Mouse (Mus musculus) neutrophil, adult 5-6 weeks (primary cell): ENCODE data around the gene Cenpk. TPM values are rescaled to one million over a fixed set of nuclear protein-coding genes. Genes with fewer than 3 reads are reported as not detected.
A peak's percentile ranks its signal among the peaks of the same experiment; 100 is the strongest.
"Not testable (repeated sequence)": the region's sequence is repeated elsewhere in the genome, so short reads cannot be mapped to it uniquely, and the experiment has no call there.

ENCODE experiments used
- ATAC-seq: fragments of 151-379, 151-347 bp; 2 replicates; pipeline ENCODE4 v1.8.0; 2017; ENCODE audit warnings: mild to moderate bottlenecking, moderate TSS enrichment; ENCODE audit not compliant: insufficient number of reproducible peaks, poor library complexity, low FRiP score, severe bottlenecking; ENCODE audit errors: extremely low read depth
- total RNA-seq: library from RNA; stranded (forward); fragments of 200-1000 nt; gene quantifications from 2 replicates; pipeline ENCODE4 v1.2.3, GENCODE M21; 2017

Cenpk gene
- total RNA-seq: 6.8 and 7.1 TPM in 2 replicates

DNA sequence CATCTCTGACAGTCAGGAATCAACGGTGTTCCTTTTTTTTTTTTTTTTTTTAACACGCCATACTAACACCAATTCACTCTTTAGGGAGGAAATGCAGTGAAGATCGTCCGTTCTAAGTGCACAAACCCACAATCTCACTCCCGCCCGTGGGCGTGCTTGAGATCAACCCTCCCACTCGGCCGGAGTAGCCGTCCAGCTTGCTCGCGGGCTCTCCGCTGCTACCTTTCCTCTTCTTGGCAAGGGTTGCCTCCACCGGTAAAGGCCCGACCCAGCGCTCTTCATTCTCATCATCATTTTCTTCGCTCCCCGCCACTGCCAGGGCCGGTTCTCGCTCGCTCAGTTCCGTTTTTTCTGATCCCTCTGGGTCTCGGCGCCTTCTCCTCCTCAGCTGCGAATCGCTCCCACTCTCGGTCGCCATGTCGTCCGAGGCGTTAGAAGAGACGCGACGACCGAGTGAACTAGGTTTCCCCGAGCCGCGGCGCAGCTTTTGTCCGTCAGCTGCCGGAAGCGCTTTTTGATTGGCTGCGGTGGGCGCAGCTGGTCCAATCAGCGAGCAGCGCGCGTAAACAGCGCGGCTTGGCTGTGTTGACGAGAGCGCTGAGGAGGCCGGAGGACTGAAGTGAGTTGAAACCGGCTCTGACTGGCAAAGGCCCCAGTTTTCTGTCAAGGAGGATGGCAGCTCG is at the start of gene Cenpk, which contains the start of gene Ppwd1:
Gene Cenpk, plus strand, starts transcription at position 228 of the 683 bp plus-strand sequence.
Gene Ppwd1, minus strand, starts transcription at position 460 of the 683 bp plus-strand sequence.
- ATAC-seq: peak; percentile 99

- peak; percentile 98 for ATAC-seq
Measured at GRCm38 (mm10) chr13:104178650-104179121, 49.7 kb upstream of the Cenpk start, which contains the start of gene Trim23. Trim23 (plus strand) TSS chr13:104178797.

DNA sequence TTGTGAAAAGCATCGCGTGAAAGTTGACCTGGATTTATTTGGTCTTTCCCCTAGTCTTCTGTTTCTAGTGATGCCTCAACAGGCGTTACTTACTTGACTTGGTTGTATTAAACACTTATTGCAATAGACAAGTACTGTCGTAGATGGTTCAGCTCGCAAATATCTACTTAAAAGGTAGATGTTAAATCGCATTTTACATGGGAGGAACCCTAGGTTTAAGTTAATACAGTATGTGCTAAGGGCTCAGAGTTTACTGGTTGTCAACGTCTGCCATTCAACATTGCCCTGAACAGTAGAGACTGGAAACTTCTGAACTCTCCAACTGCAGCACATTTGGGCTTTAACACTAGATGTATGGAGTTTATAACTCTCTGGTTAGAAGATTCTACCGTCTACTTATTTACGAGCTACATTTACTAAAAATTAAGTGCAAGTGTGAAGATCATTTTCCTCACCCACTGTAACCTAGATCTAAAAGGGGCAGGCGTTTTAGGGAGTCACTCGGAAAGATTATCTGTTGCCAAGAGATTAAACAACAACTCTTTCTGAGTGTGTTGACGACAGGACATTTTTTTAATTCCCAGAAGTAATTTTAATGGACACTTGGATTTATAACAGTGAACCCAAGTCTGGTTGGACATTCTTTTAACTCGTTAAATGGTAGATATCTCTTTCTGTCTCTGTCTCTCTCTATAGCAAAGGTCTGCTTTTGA is 49.1 kb upstream of the Cenpk start:
- no peak for ATAC-seq

- ATAC-seq: no peak
Measured at GRCm38 (mm10) chr13:104187357-104187756, 41.1 kb upstream of the Cenpk start.

DNA sequence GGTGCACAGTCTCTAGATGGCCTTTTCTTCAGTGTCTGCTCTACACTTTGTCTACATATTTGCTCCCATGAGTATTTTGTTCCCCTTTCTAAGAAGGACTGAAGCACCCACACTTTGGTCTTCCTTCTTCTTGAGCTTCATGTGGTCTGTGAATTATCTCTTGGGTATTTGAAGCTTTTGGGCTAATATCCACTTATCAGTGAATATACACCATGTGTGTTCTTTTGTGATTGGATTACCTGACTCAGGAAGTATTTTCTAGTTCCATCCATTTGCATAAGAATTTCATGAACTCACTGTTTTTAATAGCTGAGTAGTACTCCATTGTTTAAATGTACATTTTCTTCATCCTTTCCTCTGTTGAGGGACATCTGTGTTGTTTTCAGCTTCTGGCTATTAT is 32.5 kb upstream of the Cenpk start:
- ATAC-seq: not testable (repeated sequence)

- no peak for ATAC-seq
Measured at GRCm38 (mm10) chr13:104204313-104204712, 24.1 kb upstream of the Cenpk start.

GRCm38 (mm10) chr13:104227478-104227877 is 933 bp upstream of the Cenpk start:
- ATAC-seq: no peak

DNA sequence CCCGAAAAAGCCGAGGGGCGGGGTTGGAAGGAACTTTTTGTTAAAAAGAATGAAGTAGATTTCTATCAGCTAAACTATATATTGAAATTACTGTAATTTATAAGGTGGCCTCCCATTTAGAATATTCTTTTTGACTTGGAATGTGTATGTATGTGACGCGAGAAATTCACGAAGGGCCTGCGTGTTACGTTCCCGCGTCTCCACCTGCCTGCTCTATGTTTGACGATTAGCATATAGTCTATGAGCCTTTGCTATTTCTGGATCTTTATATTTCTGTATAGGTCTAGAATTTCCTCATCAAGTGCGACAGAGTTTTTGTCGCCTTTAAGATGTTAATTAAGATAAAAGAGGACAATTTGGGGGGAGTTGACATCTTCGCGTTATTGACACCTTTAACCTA is 770 bp downstream of the Cenpk start:
- ATAC-seq: no peak

DNA sequence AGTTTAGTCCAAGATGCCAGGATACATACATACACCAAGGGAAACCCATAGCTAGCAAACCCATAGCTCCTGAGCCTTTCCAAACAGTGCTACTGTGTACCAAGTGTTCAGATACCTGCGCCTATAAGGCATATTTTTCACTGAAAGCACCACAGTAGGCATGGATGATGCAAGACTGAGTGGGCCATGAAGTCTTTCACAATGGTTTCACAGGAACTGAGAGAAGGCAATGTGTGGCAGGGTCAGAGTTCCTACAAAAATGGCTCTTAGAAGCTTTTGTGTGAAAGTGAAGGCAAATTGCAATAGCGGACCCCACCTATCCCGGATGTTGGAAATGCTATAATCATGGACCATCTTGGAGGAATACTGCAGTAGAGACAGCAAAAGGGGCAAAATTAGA is 30.6 kb downstream of the Cenpk start:
- ATAC-seq: no peak

- ATAC-seq: peak; percentile 42; the same call in 1 of the 2 replicates
Measured at GRCm38 (mm10) chr13:104285031-104285431, 56.6 kb downstream of the Cenpk start.

DNA sequence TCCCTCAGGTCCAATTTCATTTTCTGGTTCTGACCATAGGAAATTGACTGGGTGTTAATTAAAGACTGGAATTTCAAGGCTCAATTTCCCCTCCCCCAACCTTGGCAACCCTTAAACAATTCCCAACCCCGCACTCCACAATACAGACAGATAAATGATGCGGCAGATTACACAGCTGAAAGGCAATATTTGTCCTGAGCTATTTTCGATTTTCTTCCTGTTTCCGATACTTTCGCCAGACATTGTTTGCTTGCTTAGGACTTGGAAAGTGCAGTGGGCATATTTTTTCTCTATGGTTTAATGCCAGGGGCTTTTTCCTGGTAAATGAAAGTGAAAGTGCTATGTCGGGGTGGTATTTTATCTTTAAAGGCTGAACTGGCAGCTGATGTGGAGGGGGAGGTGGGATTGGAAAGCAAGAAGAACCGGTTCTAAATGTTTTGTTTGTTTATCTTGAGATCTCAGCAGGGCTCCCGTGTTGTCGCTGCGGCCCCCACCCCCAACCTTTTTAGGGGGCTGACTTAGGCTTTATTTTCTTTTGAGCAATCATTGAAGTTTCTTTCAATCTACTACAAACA is 57.4 kb downstream of the Cenpk start:
- ATAC-seq: no peak

DNA sequence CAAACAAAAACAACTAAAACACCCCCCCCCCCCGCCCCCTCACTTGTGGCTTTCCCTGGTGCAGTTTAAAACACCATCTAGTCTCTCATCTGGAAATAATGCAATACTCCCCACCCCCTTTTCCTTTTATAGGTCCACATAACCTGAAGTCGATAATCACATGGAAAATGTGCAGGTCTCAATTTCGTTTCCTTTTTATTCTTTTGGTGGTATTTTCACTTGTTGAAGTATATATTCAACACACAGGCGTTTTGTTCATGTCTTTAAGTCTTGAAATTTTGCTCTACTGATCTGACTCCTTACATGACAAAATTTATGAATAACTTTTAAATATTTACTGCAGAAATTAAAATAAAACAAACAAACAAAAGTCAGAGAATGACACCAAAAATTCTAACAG is 57.9 kb downstream of the Cenpk start:
- ATAC-seq: no peak

DNA sequence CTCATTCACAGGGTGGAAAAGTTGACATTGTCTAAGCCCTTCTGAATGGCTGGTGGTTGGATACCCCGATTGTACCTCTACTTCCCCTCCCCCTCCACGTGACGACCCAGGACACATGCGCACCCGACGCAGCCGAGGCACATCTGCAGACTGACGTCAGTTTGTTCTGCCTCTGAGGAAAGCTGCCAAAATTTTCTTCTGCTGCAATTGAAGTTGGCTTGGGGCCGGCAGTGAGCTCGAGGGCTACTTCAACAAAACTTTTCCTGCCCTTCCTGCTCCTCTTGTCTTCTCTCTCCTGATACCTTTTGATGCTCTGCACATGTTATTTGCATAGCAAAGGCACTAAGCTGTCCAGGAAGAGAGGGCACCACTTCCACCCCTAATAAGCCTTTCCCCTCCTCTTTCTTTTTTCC is 58.5 kb downstream of the Cenpk start:
- ATAC-seq: peak; percentile 95

GRCm38 (mm10) chr13:104287366-104288225 is 59.2 kb downstream of the Cenpk start, which contains the start of gene Adamts6:
Adamts6 (plus strand) TSS chr13:104287835.
- no peak for ATAC-seq

DNA sequence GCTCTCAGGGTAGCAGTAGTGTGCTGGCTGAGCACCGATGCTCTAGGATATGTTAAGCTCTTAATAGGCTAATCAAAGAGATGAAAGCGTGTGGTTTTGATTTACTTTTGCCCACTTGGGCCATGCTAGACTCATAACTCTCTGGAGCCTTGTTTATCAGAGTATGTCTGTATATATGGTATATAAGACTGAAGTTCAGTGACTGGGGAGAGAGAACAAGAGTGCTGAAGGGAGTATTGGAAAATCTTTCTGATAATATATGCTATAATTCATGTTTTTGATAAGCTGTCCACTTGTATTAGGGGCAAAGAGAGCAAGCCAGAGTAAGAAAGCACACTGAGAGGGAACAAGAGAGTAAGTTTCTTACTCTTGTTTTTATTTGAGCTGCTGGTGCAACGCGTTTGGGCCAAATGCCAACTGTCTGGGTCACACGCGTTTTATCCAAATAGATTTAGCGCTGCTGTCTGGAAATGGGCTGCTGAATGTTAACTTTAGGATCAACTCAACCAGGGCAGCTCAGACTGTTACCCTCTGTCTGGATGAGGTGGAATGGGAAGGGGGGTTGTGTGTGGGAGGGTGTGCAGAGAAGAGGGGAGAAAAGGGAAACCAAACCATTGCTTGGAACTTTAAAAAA is 59.9 kb downstream of the Cenpk start:
- ATAC-seq: no peak

DNA sequence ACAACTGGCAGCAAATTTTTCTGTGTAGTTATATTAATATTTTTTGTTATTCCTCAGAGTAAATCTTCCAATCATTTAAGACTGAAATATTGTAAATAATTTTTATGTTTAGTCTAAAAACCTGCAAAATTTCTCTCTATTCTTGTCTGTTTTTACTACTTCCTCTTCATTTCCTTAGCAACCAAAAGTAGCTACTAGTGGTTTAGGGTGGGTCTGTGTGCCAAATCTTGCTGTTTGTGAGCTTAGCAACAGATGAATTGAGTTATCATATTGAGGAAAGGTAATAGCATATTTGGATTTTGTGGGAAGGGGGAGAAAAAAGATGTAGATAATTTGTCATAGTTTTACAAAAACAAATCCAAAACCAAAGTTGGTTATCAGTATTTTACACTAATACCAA is 60.8 kb downstream of the Cenpk start:
- no peak for ATAC-seq

DNA sequence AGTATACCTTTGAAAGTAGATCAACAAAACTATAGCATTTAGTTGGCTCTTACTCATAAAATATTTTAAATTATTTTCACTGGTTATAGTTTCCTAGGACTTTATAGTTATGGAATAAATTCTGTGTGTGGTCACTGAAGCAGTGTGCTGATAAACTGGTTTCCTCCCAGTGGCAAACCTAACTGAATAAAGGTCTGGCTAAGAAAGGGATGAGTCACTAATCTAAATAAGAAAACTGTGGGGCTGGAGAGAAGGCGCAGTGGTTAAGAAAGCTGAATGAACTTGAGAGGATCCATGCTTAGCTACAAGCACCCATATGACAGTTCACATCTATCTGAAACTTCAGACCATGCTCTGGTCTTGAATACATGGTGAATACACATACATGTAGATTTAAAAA is 67.1 kb downstream of the Cenpk start:
- no peak for ATAC-seq
